Mouse (Mus musculus) brain, embryonic 14.5 days (tissue): Measurements from ENCODE around the gene Nrbf2.

Experiments used
- CTCF ChIP-seq: fragments of 200-500 bp; IDR thresholded peaks from 2 replicates; pipeline ENCODE4 v1.5.1; 2012; ENCODE audit warnings: inconsistent platforms, mild to moderate bottlenecking, moderate library complexity, borderline replicate concordance; ENCODE audit not compliant: insufficient read depth, insufficient read length; ENCODE audit errors: extremely low read depth
- POLR2A ChIP-seq: fragments of 200-500 bp; IDR thresholded peaks from 2 replicates; pipeline ENCODE4 v1.6.1; 2012; ENCODE audit warnings: mild to moderate bottlenecking, inconsistent platforms, borderline replicate concordance; ENCODE audit not compliant: poor library complexity, insufficient read depth, insufficient read length, severe bottlenecking; ENCODE audit errors: extremely low read depth

DNA sequence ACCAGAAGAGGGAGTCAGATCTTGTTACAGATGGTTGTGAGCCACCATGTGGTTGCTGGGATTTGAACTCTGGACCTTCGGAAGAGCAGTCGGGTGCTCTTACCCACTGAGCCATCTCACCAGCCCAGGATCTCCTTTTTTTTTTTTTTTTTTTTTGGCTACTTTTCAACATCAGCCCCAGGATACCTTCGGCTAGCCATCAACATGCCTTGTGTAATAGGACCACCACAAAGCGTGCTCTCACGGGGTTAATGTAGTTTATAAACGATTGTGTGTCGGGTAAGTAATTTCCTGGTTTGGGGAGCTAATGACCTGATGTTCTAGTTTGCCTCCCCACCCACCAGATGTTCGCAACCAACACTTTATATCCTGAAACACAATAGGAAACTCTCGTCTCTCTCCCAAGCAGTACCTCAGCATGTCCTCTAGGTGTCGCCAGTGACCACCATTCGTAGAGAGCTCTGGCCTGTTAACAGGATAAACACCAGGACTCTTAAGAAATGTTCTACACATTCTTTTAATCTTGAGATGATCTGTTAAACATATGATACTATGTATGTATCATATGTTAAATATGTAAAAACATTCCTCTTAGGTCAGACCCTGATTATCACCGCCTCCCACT, 29.8 kb upstream of the Nrbf2 start:
- TF ChIP-seq POLR2A, result no peak
- TF ChIP-seq CTCF, result peak; percentile 91
